Mouse (Mus musculus) CH12.LX (cell line): ENCODE results near the gene Hectd1.

Experiments
- CHD1 ChIP-seq: IDR thresholded peaks from 2 replicates; pipeline ENCODE4 v1.6.1; 2012; ENCODE audit warnings: low read depth, low read length, improper control_type of control experiment, inconsistent platforms
- CTCF ChIP-seq, 2 experiments: IDR thresholded peaks in 1 of 2; conservative IDR thresholded peaks in 1 of 2; 2 replicates each; pipeline ENCODE4 v1.5.1; 2011 to 2012; ENCODE audit warnings: low read depth in 2 of 2, low read length in 2 of 2, improper control_type of control experiment in 1 of 2, inconsistent platforms in 1 of 2, mild to moderate bottlenecking in 1 of 2, moderate library complexity in 1 of 2
- HCFC1 ChIP-seq: IDR thresholded peaks from 2 replicates; pipeline ENCODE4 v1.6.1; 2012; ENCODE audit warnings: low read depth, mild to moderate bottlenecking, inconsistent platforms, low read length, improper control_type of control experiment
- MAX ChIP-seq: IDR thresholded peaks from 2 replicates; pipeline ENCODE4 v1.6.1; 2011; ENCODE audit warnings: low read length, improper control_type of control experiment
- NELFE ChIP-seq: IDR thresholded peaks from 2 replicates; pipeline ENCODE4 v1.6.1; 2011; ENCODE audit warnings: low read depth, low read length, improper control_type of control experiment
- POLR2A ChIP-seq: IDR thresholded peaks from 2 replicates; pipeline ENCODE4 v1.6.1; 2011; ENCODE audit warnings: low read depth, mild to moderate bottlenecking, improper control_type of control experiment, low read length
- POLR2AphosphoS2 ChIP-seq: IDR thresholded peaks from 2 replicates; pipeline ENCODE4 v1.6.1; 2011; ENCODE audit warnings: low read depth, low read length, improper control_type of control experiment
- RCOR1 ChIP-seq: conservative IDR thresholded peaks from 2 replicates; pipeline ENCODE4 v1.6.1; 2012; ENCODE audit warnings: low read depth, mild to moderate bottlenecking, inconsistent platforms, low read length, improper control_type of control experiment
- UBTF ChIP-seq: IDR thresholded peaks from 2 replicates; pipeline ENCODE4 v1.6.1; 2012; ENCODE audit warnings: low read depth, mild to moderate bottlenecking, inconsistent platforms, low read length, improper control_type of control experiment, moderate library complexity
- USF1 ChIP-seq: IDR thresholded peaks from 2 replicates; pipeline ENCODE4 v1.6.1; 2014; ENCODE audit warnings: low read depth, mild to moderate bottlenecking, inconsistent platforms, low read length, improper control_type of control experiment
- ZMIZ1 ChIP-seq: IDR thresholded peaks from 2 replicates; pipeline ENCODE4 v1.6.1; 2012; ENCODE audit warnings: low read depth, mild to moderate bottlenecking, inconsistent platforms, low read length, improper control_type of control experiment
- ZNF384 ChIP-seq: IDR thresholded peaks from 2 replicates; pipeline ENCODE4 v1.6.1; 2012; ENCODE audit warnings: low read depth, low read length, improper control_type of control experiment, inconsistent platforms

GRCm38 (mm10) chr12:51869511-51869910 is 40.2 kb upstream of the Hectd1 start:
- no peak for TF ChIP-seq POLR2A
- no peak for TF ChIP-seq ZMIZ1
- TF ChIP-seq CTCF (conservative IDR thresholded peaks at IDR 0.05 in 1 of 2, IDR thresholded peaks at IDR 0.05 in 1 of 2; ENCODE audit: low read depth in 2 of 2, low read length in 2 of 2), result no peak
- no peak for TF ChIP-seq MAX
- TF ChIP-seq CHD1, result no peak
- no peak for TF ChIP-seq NELFE
- TF ChIP-seq HCFC1, result no peak
- no peak for TF ChIP-seq ZNF384
- no peak for TF ChIP-seq RCOR1
- TF ChIP-seq POLR2AphosphoS2, result no peak
- TF ChIP-seq UBTF, result no peak
- no peak for TF ChIP-seq USF1
